In the genomic region with DNA sequence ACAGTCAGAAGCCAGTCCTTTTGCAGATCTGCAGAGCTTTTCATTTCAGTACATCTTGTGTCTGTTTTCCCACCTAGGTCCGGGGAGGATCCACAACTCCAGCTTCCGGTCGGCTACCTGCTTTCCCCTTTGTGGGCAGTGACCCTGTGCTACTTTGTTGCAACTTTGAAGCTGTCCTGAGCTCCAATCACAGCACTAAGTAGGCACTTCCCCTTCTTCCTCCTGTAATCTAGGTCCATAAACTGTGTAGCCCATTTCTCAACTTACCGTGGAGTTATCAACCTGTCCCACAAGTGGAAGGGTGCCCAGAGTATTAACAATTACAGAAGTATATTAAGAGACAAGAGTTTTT, we compare ENCODE assay signal across 8 mouse cellular contexts. TPM values are rescaled to one million over a fixed set of nuclear protein-coding genes. Genes with fewer than 3 reads are reported as not detected.
DNase-seq lines count a peak whose midpoint lies in the region; ATAC-seq and TF ChIP-seq lines count a peak whose summit lies in the region.

No protein-coding gene starts in this region.

- no peaks in the 10 kb centered on the region for H3K27me3 ChIP-seq in kidney, embryonic 16.5 days (ENCODE audit: insufficient read depth, low read length)
- H3K27me3 ChIP-seq in intestine, embryonic 15.5 days (replicated peaks), result no peaks in the 10 kb centered on the region
- no peaks in the 10 kb centered on the region for H3K27me3 ChIP-seq in midbrain, postnatal 0 days (ENCODE audit: insufficient read depth, low read length)

- ATAC-seq in kidney, embryonic 16.5 days (ENCODE audit: low FRiP score, low TSS enrichment), result peak; percentile 69
- ATAC-seq in intestine, embryonic 15.5 days, result peak; percentile 74
- ATAC-seq in midbrain, postnatal 0 days (ENCODE audit: low FRiP score), result no peak; the same call in 1 of the 2 replicates

- no peaks in the 10 kb centered on the region for H3K9me3 ChIP-seq in kidney, embryonic 16.5 days (ENCODE audit: low read length)
- no peaks in the 10 kb centered on the region for H3K9me3 ChIP-seq in intestine, embryonic 15.5 days
- H3K9me3 ChIP-seq in midbrain, postnatal 0 days (ENCODE audit: low read length), result no peaks in the 10 kb centered on the region

- peak overlapping the region; percentile 53 for H3K4me2 ChIP-seq in kidney, embryonic 16.5 days (replicated peaks; ENCODE audit: low read depth, low read length)
- H3K4me2 ChIP-seq in intestine, embryonic 15.5 days (replicated peaks), result peak overlapping the region; percentile 58
- peak overlapping the region; percentile 51 for H3K4me2 ChIP-seq in midbrain, postnatal 0 days (ENCODE audit: low read depth, low read length, poor library complexity, severe bottlenecking)

- H3K4me1 ChIP-seq in kidney, embryonic 16.5 days (ENCODE audit: insufficient read depth, low read length), result 0 out of 2 replicates have a peak, but pooled peaks cover 3% of the 10 kb centered on the region
- H3K4me1 ChIP-seq in cortical plate, adult 2 months (ENCODE audit: control insufficient read depth, insufficient read depth, low read length), result no peaks in the 10 kb centered on the region
- H3K4me1 ChIP-seq in intestine, embryonic 15.5 days (replicated peaks), result no peaks in the 10 kb centered on the region
- no peaks in the 10 kb centered on the region for H3K4me1 ChIP-seq in midbrain, postnatal 0 days (ENCODE audit: insufficient read depth, low read length)

- 4% methylated on average over 4 of the region's 4 CpGs for WGBS in kidney, embryonic 16.5 days
- 6% methylated on average over 4 of the region's 4 CpGs for WGBS in intestine, embryonic 15.5 days
- 20% methylated on average over 4 of the region's 4 CpGs for WGBS in midbrain, postnatal 0 days

- TF ChIP-seq POLR2A in cortical plate, adult 2 months (IDR thresholded peaks at IDR 0.05; ENCODE audit: extremely low read depth, insufficient read depth, low read length), result no peak

- DNase-seq in kidney, postnatal 10 days, result no peak
- no peak for DNase-seq in midbrain, postnatal 0 days (ENCODE audit: low spot score)
- no peak for DNase-seq in right cerebral cortex, postnatal 10 days (ENCODE audit: low spot score in 2 of 2)
- no peak for DNase-seq in embryo, embryonic 10.5 days (ENCODE audit: low spot score)
- no peak for DNase-seq in kidney, postnatal 4 days

- H3K4me3 ChIP-seq in kidney, embryonic 16.5 days (ENCODE audit: low read length), result peak overlapping the region; percentile 60
- H3K4me3 ChIP-seq in cortical plate, adult 2 months (ENCODE audit: insufficient read depth, low read length), result peak overlapping the region; percentile 63
- H3K4me3 ChIP-seq in intestine, embryonic 15.5 days (replicated peaks), result peak overlapping the region; percentile 62
- peak overlapping the region; percentile 58 for H3K4me3 ChIP-seq in midbrain, postnatal 0 days (ENCODE audit: low read depth, low read length)

- peak overlapping the region; percentile 50 for H3K9ac ChIP-seq in kidney, embryonic 16.5 days (replicated peaks; ENCODE audit: low read length)
- H3K9ac ChIP-seq in intestine, embryonic 15.5 days, result peak overlapping the region; percentile 65; the same call in 1 of the 2 replicates
- peak overlapping the region; percentile 81; the same call in 1 of the 2 replicates for H3K9ac ChIP-seq in midbrain, postnatal 0 days (replicated peaks; ENCODE audit: low read length, poor library complexity, severe bottlenecking)

- TF ChIP-seq CTCF in cortical plate, adult 2 months (IDR thresholded peaks at IDR 0.05; ENCODE audit: extremely low read depth, insufficient read depth, low read length), result no peak
- TF ChIP-seq CTCF in midbrain, postnatal 0 days (IDR thresholded peaks at IDR 0.05), result no peak

- H3K27ac ChIP-seq in kidney, embryonic 16.5 days (ENCODE audit: low read length), result peak overlapping the region; percentile 44; the same call in 1 of the 2 replicates
- H3K27ac ChIP-seq in cortical plate, adult 2 months (ENCODE audit: insufficient read depth, low read length), result no peak overlapping the region
- H3K27ac ChIP-seq in intestine, embryonic 15.5 days, result peak overlapping the region; percentile 88
- H3K27ac ChIP-seq in midbrain, postnatal 0 days (ENCODE audit: low read depth, low read length), result no peak overlapping the region

- H3K36me3 ChIP-seq in kidney, embryonic 16.5 days (ENCODE audit: insufficient read depth, low read length), result no peaks in the 10 kb centered on the region
- no peaks in the 10 kb centered on the region for H3K36me3 ChIP-seq in intestine, embryonic 15.5 days
- H3K36me3 ChIP-seq in midbrain, postnatal 0 days (ENCODE audit: insufficient read depth, low read length), result no peaks in the 10 kb centered on the region

RNA-seq across cellular contexts. Expression of gene 3300002I08Rik, which starts 0.3 kb away (rescaled TPM):
- 8.5 and 9.4 TPM in 2 replicates for polyA plus RNA-seq in kidney, embryonic 16.5 days (2015; fragmentation: Nextera tagmentation; extraction: Ambion mirVana)
- polyA plus RNA-seq in cortical plate, adult 2 months (2012; rRNA removed), result 2.7 and 4.4 TPM in 2 replicates
- 4.7 and 6.5 TPM in 2 replicates for polyA plus RNA-seq in intestine, embryonic 15.5 days (2015; fragmentation: Nextera tagmentation; extraction: Ambion mirVana)
- 11.5 and 13.0 TPM in 2 replicates for total RNA-seq in midbrain, postnatal 0 days (2014; rRNA removed)
- polyA plus RNA-seq in midbrain, postnatal 0 days (2015; fragmentation: Nextera tagmentation; extraction: Ambion mirVana), result 10.9 and 13.5 TPM in 2 replicates

RNA-seq across cellular contexts. Expression of gene Gm10130, which starts 39.4 kb away (rescaled TPM):
- 4.2 and 6.0 TPM in 2 replicates for polyA plus RNA-seq in kidney, embryonic 16.5 days (2015; fragmentation: Nextera tagmentation; extraction: Ambion mirVana)
- not detected in 2 replicates for polyA plus RNA-seq in cortical plate, adult 2 months (2012; rRNA removed)
- polyA plus RNA-seq in intestine, embryonic 15.5 days (2015; fragmentation: Nextera tagmentation; extraction: Ambion mirVana), result 2.5 and 4.2 TPM in 2 replicates
- not detected in 2 replicates for total RNA-seq in midbrain, postnatal 0 days (2014; rRNA removed)
- not detected in 2 replicates for polyA plus RNA-seq in midbrain, postnatal 0 days (2015; fragmentation: Nextera tagmentation; extraction: Ambion mirVana)

Comparison
In these comparisons a context has a peak if more than half of its experiments do, and no peak if none do; other contexts are left out.
1. H3K27ac ChIP-seq: peak in kidney, embryonic 16.5 days (single experiment) and intestine, embryonic 15.5 days (single experiment); none in cortical plate, adult 2 months (single experiment) and midbrain, postnatal 0 days (single experiment).
2. Peak in every context shown above with its lines, with median percentiles within 50 percentile points of each other: H3K4me2 ChIP-seq, H3K4me3 ChIP-seq and H3K9ac ChIP-seq.